Mouse (Mus musculus) embryonic fibroblast, embryonic 13.5 days (primary cell): Measurements from ENCODE around the gene Svs1.

Experiments used
- CTCF ChIP-seq: IDR thresholded peaks from 2 replicates; pipeline ENCODE4 v1.5.1; 2011; ENCODE audit warnings: mild to moderate bottlenecking, control low read depth, low read length, moderate library complexity, borderline replicate concordance; ENCODE audit not compliant: insufficient read depth
- POLR2A ChIP-seq: IDR thresholded peaks from 2 replicates; pipeline ENCODE4 v1.6.1; 2011; ENCODE audit warnings: low read depth, mild to moderate bottlenecking, control low read depth, low read length, moderate library complexity

- TF ChIP-seq POLR2A = no peak
- no peak for TF ChIP-seq CTCF
These were observed 5.3 kb downstream of the Svs1 start for GRCm38 (mm10) chr6:48991991-48992390.
